Mouse (Mus musculus) left cerebral cortex, postnatal 10 days (tissue): ENCODE data around the gene Nr2f2. TPM values are rescaled to one million over a fixed set of nuclear protein-coding genes. Genes with fewer than 3 reads are reported as not detected.

ENCODE experiments used
- DNase-seq, 2 experiments: peaks; one replicate each; pipeline ENCODE4 v3.0.0; 2021 to 2022; ENCODE audit warnings: low spot score in 2 of 2, mixed read lengths in 1 of 2; ENCODE audit errors: extremely low spot score in 1 of 2
- intact Hi-C: fragments of 180-260 bp; cut with DNase I; formaldehyde crosslinking; loops from one replicate; pipeline ENCODE4 v1.15.1; 2025
- total RNA-seq, 2 experiments: library from RNA; stranded (reverse); gene quantifications; 2 replicates each; pipeline ENCODE4 v1.2.3; 2021

Nr2f2 gene
- total RNA-seq, 2 experiments from 2014 or later: 45.7 to 55.9 TPM

DNA sequence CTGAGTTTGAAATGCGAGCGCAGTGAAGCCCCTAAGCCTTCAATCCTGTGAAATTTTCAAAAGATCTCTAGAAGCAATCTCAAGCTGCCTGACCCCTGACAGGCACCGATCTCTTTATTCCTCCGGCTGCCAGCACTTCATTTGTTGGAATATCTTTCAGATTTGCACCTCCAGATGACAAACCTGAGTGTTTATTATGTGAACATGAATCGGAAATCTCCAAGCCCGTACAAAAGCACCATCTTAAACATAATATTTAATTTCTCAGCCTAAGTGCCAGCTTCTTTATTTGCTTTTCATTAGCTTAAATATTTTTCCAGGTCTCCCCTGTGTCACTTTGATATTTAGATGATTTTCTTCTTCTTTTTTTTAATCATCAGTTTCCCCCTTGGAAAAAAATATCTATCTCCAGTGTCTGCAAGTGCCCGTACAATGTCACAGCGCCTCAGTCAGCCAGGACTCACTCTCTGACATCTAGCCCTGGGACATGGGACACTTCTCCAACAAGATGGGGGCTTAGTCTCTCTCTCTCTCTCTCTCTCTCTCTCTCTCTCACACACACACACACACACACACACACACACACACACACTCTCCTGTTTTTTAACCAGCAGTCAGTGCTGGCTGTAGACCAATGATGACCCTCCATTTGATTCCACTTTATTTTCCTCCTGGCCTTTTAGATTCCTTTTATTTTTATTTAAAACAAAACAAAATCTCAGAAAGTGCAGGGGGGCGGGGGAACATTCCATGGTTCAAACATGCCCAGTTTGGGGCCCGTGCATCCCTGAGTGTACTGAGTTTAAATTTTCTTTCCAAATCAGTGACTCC lies 38.1 kb downstream of the Nr2f2 start:
- no peak for DNase-seq
- intact Hi-C loops: loop anchor here (5.0 kb wide), 1 partner anchor 336 kb away; no protein-coding TSS in a partner anchor

GRCm38 (mm10) chr7:70327191-70327590 lies 39.3 kb downstream of the Nr2f2 start:
- intact Hi-C loops: loop anchor here (5.0 kb wide), 1 partner anchor 335 kb away; no protein-coding TSS in a partner anchor
- no peak for DNase-seq

DNA sequence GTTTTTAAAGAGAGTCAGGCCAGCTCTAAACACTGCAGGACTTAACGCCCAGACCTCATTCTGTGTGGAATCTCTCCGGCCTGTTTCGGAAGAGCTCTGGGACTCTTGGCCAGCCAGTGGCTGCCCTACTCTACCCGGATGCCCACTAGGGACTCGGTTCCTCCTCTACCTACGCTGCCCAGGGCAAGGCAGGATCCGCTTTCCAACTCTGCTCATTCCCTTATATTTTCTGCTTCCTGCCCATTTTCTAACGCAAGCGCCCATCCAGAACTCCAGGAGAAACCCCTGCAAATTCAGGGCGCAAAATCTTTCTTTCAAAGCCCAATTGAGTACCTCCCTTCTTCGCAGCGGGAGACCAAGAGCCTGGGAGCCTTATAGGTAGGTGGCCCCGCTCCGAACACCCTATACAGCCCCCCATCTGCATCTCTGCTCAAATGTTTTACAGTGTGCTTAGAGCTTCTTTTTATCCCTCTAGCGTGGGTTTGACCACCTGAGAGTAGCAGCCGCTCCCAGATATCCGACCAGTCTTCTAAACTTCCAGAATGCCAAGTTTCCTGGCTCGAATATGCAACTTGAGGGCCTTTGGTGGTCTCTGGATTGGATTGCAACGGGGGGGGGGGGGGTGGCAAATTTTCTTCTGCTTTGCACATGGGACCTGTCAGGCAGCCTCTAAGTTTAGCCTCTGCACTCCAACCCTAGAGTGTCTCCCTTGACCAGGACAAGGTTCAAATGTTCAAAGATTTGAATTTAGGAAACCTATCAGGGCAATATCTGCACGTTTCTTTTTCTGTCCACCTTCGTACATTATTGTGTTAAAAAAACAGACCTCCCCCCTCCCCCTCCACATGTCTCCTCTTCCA lies 40.1 kb downstream of the Nr2f2 start:
- intact Hi-C loops: loop anchor here (5.0 kb wide), 1 partner anchor 334 kb away; no protein-coding TSS in a partner anchor
- no peak for DNase-seq

- no peak for DNase-seq
- intact Hi-C loops: loop anchor here (5.0 kb wide), 1 partner anchor 333 kb away; no protein-coding TSS in a partner anchor
Observed at GRCm38 (mm10) chr7:70325381-70325780, 41.2 kb downstream of the Nr2f2 start.

DNA sequence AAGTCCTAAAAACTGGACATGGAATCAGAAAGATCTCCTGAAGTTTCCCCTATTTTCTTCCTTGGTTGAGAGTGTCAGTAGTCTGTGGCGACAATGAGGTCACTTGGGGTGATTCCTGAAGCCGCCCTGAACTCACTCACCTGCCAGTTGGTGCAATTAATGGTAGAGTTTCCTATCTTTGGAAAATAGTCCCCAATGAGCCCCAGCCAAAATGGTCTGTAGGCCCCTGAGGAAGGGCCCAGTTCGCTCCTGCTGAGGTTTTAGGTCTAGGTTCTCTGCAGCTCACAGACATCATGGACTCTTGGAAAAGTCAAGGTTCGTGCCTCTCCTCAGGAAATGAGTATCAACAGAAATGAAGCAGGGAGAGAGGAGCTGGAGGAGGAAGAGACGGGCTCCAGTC lies 42.0 kb downstream of the Nr2f2 start:
- DNase-seq: no peak
- intact Hi-C loops: no loop called here

DNA sequence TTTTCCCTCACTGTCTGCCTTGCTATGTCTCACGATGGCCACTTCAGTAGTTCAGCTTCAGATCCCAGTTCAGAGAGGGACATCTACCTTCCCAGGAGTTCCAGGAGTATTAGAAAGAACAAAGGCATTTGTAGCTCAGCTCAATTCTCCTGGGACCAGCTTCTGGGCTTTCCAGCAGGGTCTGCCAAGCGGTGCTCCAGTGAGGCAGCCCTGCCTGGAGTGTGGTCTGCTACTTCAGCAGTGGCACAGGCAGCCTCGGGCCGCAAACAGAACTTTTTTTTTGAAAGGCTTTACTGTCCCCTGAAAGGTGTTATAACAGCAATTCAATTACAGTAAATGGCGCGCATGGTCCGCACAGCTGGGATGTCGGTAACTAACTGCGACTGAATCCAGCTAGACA lies 42.5 kb downstream of the Nr2f2 start:
- no peak for DNase-seq
- intact Hi-C loops: no loop called here

GRCm38 (mm10) chr7:70305716-70306115 lies 60.8 kb downstream of the Nr2f2 start:
- no peak for DNase-seq
- intact Hi-C loops: no loop called here

DNA sequence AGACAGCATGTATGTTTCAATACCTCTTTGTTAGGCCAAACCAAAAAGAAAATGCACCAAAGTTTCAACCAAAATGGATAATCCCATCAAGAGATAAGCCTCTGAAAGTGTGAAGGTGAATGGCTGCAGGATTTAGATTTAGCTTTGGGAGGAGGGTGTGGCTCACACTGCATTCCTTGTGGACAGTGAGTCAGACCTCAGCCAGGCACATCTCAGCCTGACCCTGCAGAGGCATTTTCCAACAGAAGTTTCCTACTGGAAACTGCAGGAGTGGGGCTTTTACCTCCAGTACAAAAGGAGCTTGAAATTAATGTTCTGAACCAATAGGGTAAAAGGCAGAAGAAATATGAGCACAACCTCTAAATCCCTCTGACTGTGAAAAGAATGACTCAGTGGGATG lies 62.1 kb downstream of the Nr2f2 start:
- intact Hi-C loops: no loop called here
- no peak for DNase-seq
